Mouse (Mus musculus) myocyte (in vitro differentiated cells): ENCODE results near the gene Apom. TPM values are rescaled to one million over a fixed set of nuclear protein-coding genes. Genes with fewer than 3 reads are reported as not detected.

Source experiments
- H3K27me3 ChIP-seq: one replicate; pipeline ENCODE4 v1.6.1; 2011; ENCODE audit not compliant: control insufficient read depth, insufficient read depth, insufficient read length
- H3K36me3 ChIP-seq: one replicate; pipeline ENCODE4 v1.6.1; 2011; ENCODE audit not compliant: control insufficient read depth, insufficient read depth
- H3K4me2 ChIP-seq: one replicate; pipeline ENCODE4 v1.6.1; 2011; ENCODE audit warnings: low read depth, control low read depth
- H3K4me3 ChIP-seq: one replicate; pipeline ENCODE4 v1.5.1; 2011; ENCODE audit warnings: mild to moderate bottlenecking, control low read depth, moderate library complexity
- H3K79me2 ChIP-seq: one replicate; pipeline ENCODE4 v1.6.1; 2011; ENCODE audit not compliant: control insufficient read depth, insufficient read depth
- H3ac ChIP-seq: one replicate; pipeline ENCODE4 v1.6.1; 2011; ENCODE audit not compliant: control insufficient read depth, insufficient read length
- CEBPB ChIP-seq: IDR thresholded peaks from 2 replicates; pipeline ENCODE4 v1.6.1; 2011; ENCODE audit warnings: mild to moderate bottlenecking, moderate library complexity; ENCODE audit not compliant: poor library complexity, insufficient read depth, severe bottlenecking
- E2F4 ChIP-seq: IDR thresholded peaks from one replicate; pipeline ENCODE4 v1.6.1; 2011; ENCODE audit warnings: mild to moderate bottlenecking, control low read depth, moderate library complexity; ENCODE audit not compliant: insufficient read depth
- MAX ChIP-seq: IDR thresholded peaks from one replicate; pipeline ENCODE4 v1.6.1; 2011; ENCODE audit warnings: low read depth, mild to moderate bottlenecking, control low read depth
- MYOD1 ChIP-seq, 3 experiments: IDR thresholded peaks; one replicate each; pipeline ENCODE4 v1.6.1; 2011; ENCODE audit warnings: control low read depth in 2 of 3, low read depth in 2 of 3, mild to moderate bottlenecking in 2 of 3, moderate library complexity in 1 of 3; ENCODE audit not compliant: insufficient read length in 2 of 3, control insufficient read depth in 1 of 3
- MYOG ChIP-seq, 3 experiments: IDR thresholded peaks; one replicate each; pipeline ENCODE4 v1.6.1; 2011; ENCODE audit warnings: control low read depth in 2 of 3, low read depth in 2 of 3, mild to moderate bottlenecking in 2 of 3; ENCODE audit not compliant: insufficient read length in 2 of 3, control insufficient read depth in 1 of 3, insufficient read depth in 1 of 3
- POLR2A ChIP-seq: IDR thresholded peaks from one replicate; pipeline ENCODE4 v1.6.1; 2011; ENCODE audit warnings: low read depth, mild to moderate bottlenecking, control low read depth, moderate library complexity; ENCODE audit not compliant: insufficient read length
- POLR2AphosphoS2 ChIP-seq: IDR thresholded peaks from one replicate; pipeline ENCODE4 v1.6.1; 2011; ENCODE audit warnings: low read depth, control low read depth; ENCODE audit not compliant: insufficient read length
- REST ChIP-seq: IDR thresholded peaks from one replicate; pipeline ENCODE4 v1.6.1; 2011; ENCODE audit warnings: mild to moderate bottlenecking, control low read depth, moderate library complexity; ENCODE audit not compliant: insufficient read depth, insufficient read length
- SRF ChIP-seq: IDR thresholded peaks from one replicate; pipeline ENCODE4 v1.6.1; 2011; ENCODE audit warnings: low read depth; ENCODE audit not compliant: control insufficient read depth, insufficient read length
- TCF12 ChIP-seq: IDR thresholded peaks from one replicate; pipeline ENCODE4 v1.6.1; 2011; ENCODE audit warnings: mild to moderate bottlenecking, control low read depth; ENCODE audit not compliant: poor library complexity, insufficient read depth, severe bottlenecking
- TCF3 ChIP-seq: IDR thresholded peaks from one replicate; pipeline ENCODE4 v1.6.1; 2011; ENCODE audit warnings: low read depth, control low read depth; ENCODE audit not compliant: insufficient read length
- USF1 ChIP-seq: IDR thresholded peaks from one replicate; pipeline ENCODE4 v1.6.1; 2011; ENCODE audit warnings: low read depth, mild to moderate bottlenecking, control low read depth, moderate library complexity
- polyA plus RNA-seq: library from polyadenylated mRNA; unstranded; fragments of >200 nt; fragmentation: generic; extraction: Trizol; gene quantifications from one replicate; pipeline ENCODE4 v1.2.1, GENCODE M21; 2012; ENCODE audit warnings: missing spikeins

The Apom gene
- polyA plus RNA-seq, 1 experiment: 0.18 TPM

GRCm38 (mm10) chr17:35092403-35093198, 39.2 kb downstream of the Apom start:
- no peak overlapping the region for H3ac ChIP-seq
- no peak overlapping the region for H3K4me2 ChIP-seq
- no peaks in the 10 kb centered on the region for H3K36me3 ChIP-seq
- H3K27me3 ChIP-seq: no peaks in the 10 kb centered on the region
- TF ChIP-seq REST: no peak
- TF ChIP-seq MYOG (IDR thresholded peaks at IDR 0.05; ENCODE audit: control insufficient read depth in 1 of 3, insufficient read depth in 1 of 3, insufficient read length in 2 of 3, low read depth in 2 of 3): no peak
- TF ChIP-seq MYOD1 (IDR thresholded peaks at IDR 0.05; ENCODE audit: control insufficient read depth in 1 of 3, insufficient read length in 2 of 3, low read depth in 2 of 3): no peak
- no peak for TF ChIP-seq USF1
- no peak for TF ChIP-seq E2F4
- no peak for TF ChIP-seq CEBPB
- TF ChIP-seq MAX: no peak
- TF ChIP-seq POLR2A: no peak
- no peak for TF ChIP-seq TCF3
- no peak overlapping the region for H3K4me3 ChIP-seq
- H3K79me2 ChIP-seq: peaks cover 13% of the 10 kb centered on the region

- no peak for TF ChIP-seq REST
- peak in 2 of 3 experiments; percentile 25 to 28 for TF ChIP-seq MYOD1 (IDR thresholded peaks at IDR 0.05; ENCODE audit: control insufficient read depth in 1 of 3, insufficient read length in 2 of 3, low read depth in 2 of 3)
These were observed 41.5 kb downstream of the Apom start for GRCm38 (mm10) chr17:35090166-35090932.

GRCm38 (mm10) chr17:35088825-35089644, 42.8 kb downstream of the Apom start, which contains the start of gene Abhd16a:
Gene Abhd16a, plus strand, starts transcription at chr17:35089263.
- H3K4me2 ChIP-seq: peak within 1 kb of the TSS; percentile 100
- TF ChIP-seq MAX (no peak), TCF12 (no peak), MYOG (IDR thresholded peaks at IDR 0.05; ENCODE audit: control insufficient read depth in 1 of 3, insufficient read depth in 1 of 3, insufficient read length in 2 of 3, low read depth in 2 of 3) (peak in 1 of 3 experiments; percentile 9), SRF (no peak), REST (no peak), POLR2A (peak; percentile 90), USF1 (no peak), E2F4 (no peak), POLR2AphosphoS2 (peak; percentile 94), CEBPB (no peak), TCF3 (no peak), MYOD1 (IDR thresholded peaks at IDR 0.05; ENCODE audit: control insufficient read depth in 1 of 3, insufficient read length in 2 of 3, low read depth in 2 of 3) (no peak)

More at GRCm38 (mm10) chr17:35090166-35090932, 41.5 kb downstream of the Apom start:
- no peaks in the 10 kb centered on the region for H3K36me3 ChIP-seq
- peak overlapping the region; percentile 47 for H3K4me3 ChIP-seq
- H3K4me2 ChIP-seq: peak overlapping the region; percentile 100
- peaks cover 13% of the 10 kb centered on the region for H3K79me2 ChIP-seq
- no peaks in the 10 kb centered on the region for H3K27me3 ChIP-seq
- H3ac ChIP-seq: no peak overlapping the region

GRCm38 (mm10) chr17:35088151-35088550, 43.7 kb downstream of the Apom start:
- Histone ChIP-seq H3K79me2 (peaks cover 13% of the 10 kb centered on the region), H3K4me2 (no peak overlapping the region), H3K27me3 (peaks cover 5% of the 10 kb centered on the region), H3ac (no peak overlapping the region), H3K4me3 (no peak overlapping the region), H3K36me3 (no peaks in the 10 kb centered on the region)
- TF ChIP-seq MYOG (IDR thresholded peaks at IDR 0.05; ENCODE audit: control insufficient read depth in 1 of 3, insufficient read depth in 1 of 3, insufficient read length in 2 of 3, low read depth in 2 of 3) (no peak), MAX (no peak), POLR2AphosphoS2 (no peak), E2F4 (no peak), TCF3 (no peak), CEBPB (no peak), MYOD1 (IDR thresholded peaks at IDR 0.05; ENCODE audit: control insufficient read depth in 1 of 3, insufficient read length in 2 of 3, low read depth in 2 of 3) (no peak), SRF (no peak)

More at GRCm38 (mm10) chr17:35088825-35089644, 42.8 kb downstream of the Apom start, which contains the start of gene Abhd16a:
- peaks cover 13% of the 10 kb centered on the region for H3K79me2 ChIP-seq
- no peaks in the 10 kb centered on the region for H3K36me3 ChIP-seq
- H3K27me3 ChIP-seq: no peaks in the 10 kb centered on the region
- H3K4me3 ChIP-seq: peak within 1 kb of the TSS; percentile 47
- H3ac ChIP-seq: peak within 1 kb of the TSS; percentile 75
